Mouse (Mus musculus): ENCODE results near the gene Tmem270.

DNA sequence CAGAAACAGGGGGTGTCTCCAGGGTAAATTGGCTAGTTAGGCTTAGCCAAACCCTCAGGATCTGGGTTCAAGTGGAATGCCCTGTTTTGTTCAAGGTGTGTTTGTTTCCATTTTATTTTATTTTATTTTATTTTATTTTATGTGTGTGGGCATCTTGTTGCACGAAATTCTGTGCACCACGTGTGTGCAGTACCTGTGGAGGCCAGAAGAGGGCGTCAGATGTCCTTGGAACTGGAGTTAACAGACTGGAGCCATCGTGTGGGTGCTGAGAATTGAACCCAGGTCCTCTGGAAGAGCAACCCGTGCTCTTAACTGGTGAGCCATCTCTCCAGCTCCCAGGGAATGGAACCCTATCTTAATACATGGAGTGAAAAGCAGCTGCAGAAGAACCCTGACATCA lies 13.8 kb downstream of the Tmem270 start:
- no peak for TF ChIP-seq JUND (conservative IDR thresholded peaks at IDR 0.05; ENCODE audit: low read depth, low read length)
- TF ChIP-seq ZC3H11A (IDR thresholded peaks at IDR 0.05; ENCODE audit: low read depth, low read length) = no peak
- TF ChIP-seq ZKSCAN1 (IDR thresholded peaks at IDR 0.05; ENCODE audit: borderline replicate concordance, low read depth, low read length) = no peak

Measured in CH12.LX (cell line).